In the genomic region with DNA sequence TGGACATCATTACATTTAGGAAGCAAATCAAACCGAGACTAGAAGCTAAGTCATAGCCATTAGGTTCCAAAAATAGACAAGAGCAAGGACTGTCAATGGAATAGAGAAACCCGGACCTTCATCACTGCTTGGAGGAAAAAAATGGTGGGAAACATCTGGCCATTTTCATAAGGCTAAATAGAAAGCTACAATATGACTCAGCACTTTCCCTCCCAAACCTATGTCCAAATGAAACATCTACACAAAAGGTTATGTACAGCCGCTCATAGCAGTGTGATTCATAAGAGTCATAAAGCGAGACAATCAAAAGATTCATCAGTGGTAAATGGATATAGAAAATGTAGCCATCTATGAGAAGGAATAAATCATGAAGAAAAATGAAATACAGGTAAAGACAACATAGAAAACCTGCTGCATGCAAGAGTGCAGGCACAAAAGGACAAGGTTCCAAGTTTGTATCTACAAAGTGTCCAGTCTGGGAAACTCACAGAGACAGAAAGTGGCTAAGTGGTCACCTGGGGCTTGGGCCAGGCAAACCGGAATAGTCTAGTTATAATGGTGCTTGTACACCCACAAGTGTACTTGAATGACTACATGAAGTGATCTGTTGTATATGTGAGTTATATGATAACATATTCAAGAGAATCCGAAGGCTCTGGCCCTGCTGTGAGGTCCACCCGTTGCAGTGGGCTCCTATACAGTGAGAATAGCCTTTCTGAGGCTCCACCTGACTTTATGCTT, we compare ENCODE assay signal across 21 mouse cellular contexts.
"Had no signal": no experiment of that assay in that cellular context is flagged by ENCODE, and none has a peak within 500 bp of the region (broad histone marks: within the 10 kb centered on the region; RNA-seq: fewer than 3 reads in every experiment).

No protein-coding gene starts in this region.

- H3K36me3 ChIP-seq: heart, embryonic 10.5 days; heart, embryonic 12.5 days; hindbrain, embryonic 10.5 days; hindbrain, embryonic 12.5 days; intestine, embryonic 15.5 days; limb, embryonic 15.5 days had no signal

- H3K4me3 ChIP-seq: heart, embryonic 10.5 days; heart, embryonic 12.5 days; hindbrain, embryonic 10.5 days; hindbrain, embryonic 12.5 days; intestine, embryonic 15.5 days; layer of hippocampus, adult 2 months; limb, embryonic 13.5 days; limb, embryonic 15.5 days had no signal

- H3K4me1 ChIP-seq: heart, embryonic 10.5 days; heart, embryonic 12.5 days; hindbrain, embryonic 10.5 days; hindbrain, embryonic 12.5 days; intestine, embryonic 15.5 days; limb, embryonic 13.5 days; limb, embryonic 15.5 days had no signal

- H3K9me3 ChIP-seq: heart, embryonic 10.5 days; heart, embryonic 12.5 days; hindbrain, embryonic 10.5 days; hindbrain, embryonic 12.5 days; intestine, embryonic 15.5 days; limb, embryonic 13.5 days; limb, embryonic 15.5 days had no signal

- DNase-seq: gastrocnemius, postnatal 14 days; gastrocnemius, postnatal 36 days; heart, adult 18-20 months; heart, postnatal 10 days; heart, postnatal 4 days; kidney, adult 18-20 months; kidney, adult 8-10 months; kidney, postnatal 10 days; kidney, postnatal 25 days; kidney, postnatal 4 days; layer of hippocampus, postnatal 36 days; left cerebral cortex, postnatal 4 days had no signal

- H3K9ac ChIP-seq: heart, embryonic 12.5 days; hindbrain, embryonic 12.5 days; hindbrain, embryonic 14.5 days; intestine, embryonic 15.5 days; limb, embryonic 13.5 days; limb, embryonic 15.5 days had no signal

- H3K4me2 ChIP-seq: heart, embryonic 12.5 days; hindbrain, embryonic 12.5 days; hindbrain, embryonic 14.5 days; intestine, embryonic 15.5 days; limb, embryonic 13.5 days; limb, embryonic 15.5 days had no signal

- H3K27ac ChIP-seq: heart, embryonic 10.5 days; hindbrain, embryonic 10.5 days; hindbrain, embryonic 12.5 days; hindbrain, embryonic 14.5 days; intestine, embryonic 15.5 days; layer of hippocampus, adult 2 months; limb, embryonic 13.5 days; limb, embryonic 15.5 days had no signal

- H3K27me3 ChIP-seq: heart, embryonic 12.5 days; hindbrain, embryonic 12.5 days; intestine, embryonic 15.5 days; limb, embryonic 13.5 days; limb, embryonic 15.5 days had no signal
